Mouse (Mus musculus): ENCODE measurements at regions not wholly inside any gene's neighbourhood (a gene's known extent, or its start where the extent isn't known, plus 50 kb on each side); places are given as distances from the start of the nearest gene placed in this dataset.
A peak's percentile ranks its signal among the peaks of the same experiment; 100 is the strongest.

DNA sequence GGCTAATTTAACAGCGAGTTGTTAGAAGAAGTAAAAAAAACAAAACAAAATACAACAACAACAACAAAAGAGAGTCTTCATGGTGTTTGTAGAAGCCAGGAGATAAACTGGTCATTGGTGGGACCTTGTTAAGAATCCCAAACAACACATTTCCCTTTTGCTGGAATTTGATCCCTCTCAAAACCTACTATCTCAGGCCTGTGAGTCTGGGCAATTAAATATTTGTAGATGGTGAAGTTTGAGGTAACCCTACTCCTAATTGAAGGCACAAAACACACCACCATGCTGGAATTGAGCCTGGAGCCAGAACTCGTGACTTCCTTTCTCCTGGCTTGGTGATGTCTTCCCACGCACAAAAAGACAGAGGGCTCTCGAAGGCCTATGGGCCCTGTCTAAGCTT lies 65.4 kb upstream of the Akt3 start:
- DNase-seq: no peak

DNA sequence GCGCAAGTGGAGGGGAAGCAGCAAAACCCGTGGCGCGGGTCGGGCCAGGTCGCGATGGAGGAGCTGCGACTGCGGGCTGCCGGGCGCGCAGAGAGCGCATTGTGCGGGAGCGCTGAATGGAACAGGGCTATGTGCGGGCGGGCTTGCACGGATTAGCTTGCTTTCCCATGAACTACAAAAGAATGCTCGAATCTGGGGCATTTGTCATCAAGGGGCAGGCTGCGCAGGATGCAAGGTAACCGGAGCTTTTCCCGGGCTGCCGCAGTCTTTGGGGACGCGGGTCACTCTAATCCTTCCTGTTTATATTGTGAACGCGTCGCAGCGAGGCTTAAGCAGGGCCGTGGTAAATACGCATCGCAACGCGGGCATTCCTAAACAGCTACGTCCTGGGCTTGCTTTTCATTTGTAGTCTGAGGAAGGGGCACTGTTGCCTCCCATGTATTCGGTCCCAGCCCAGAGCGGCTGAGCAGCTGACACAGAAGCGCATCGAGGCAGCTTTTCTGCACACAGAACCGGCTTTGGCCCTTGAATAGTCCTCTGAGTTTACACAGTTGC lies 64.8 kb upstream of the Akt3 start:
- peak in 1 of 2 experiments; percentile 1 for DNase-seq

DNA sequence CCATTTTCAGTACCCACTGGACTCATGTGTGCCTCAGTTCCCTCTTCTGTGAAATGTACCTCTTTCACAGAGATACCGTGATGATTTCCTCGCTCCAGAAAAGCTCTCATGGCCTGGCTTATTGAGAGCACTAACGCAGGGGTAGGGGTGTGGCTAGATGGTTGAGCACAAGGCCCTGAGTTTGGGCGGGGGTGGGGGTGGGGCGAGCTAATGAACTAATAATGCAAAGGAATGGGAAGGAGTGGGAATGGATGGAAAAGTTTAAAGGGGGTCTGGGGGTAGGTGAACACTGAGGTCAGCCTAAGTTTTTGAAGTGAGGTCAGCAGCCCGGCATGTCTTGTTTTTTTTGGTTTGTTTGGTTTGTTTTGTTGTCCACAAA lies 64.3 kb upstream of the Akt3 start:
- no peak for DNase-seq

DNA sequence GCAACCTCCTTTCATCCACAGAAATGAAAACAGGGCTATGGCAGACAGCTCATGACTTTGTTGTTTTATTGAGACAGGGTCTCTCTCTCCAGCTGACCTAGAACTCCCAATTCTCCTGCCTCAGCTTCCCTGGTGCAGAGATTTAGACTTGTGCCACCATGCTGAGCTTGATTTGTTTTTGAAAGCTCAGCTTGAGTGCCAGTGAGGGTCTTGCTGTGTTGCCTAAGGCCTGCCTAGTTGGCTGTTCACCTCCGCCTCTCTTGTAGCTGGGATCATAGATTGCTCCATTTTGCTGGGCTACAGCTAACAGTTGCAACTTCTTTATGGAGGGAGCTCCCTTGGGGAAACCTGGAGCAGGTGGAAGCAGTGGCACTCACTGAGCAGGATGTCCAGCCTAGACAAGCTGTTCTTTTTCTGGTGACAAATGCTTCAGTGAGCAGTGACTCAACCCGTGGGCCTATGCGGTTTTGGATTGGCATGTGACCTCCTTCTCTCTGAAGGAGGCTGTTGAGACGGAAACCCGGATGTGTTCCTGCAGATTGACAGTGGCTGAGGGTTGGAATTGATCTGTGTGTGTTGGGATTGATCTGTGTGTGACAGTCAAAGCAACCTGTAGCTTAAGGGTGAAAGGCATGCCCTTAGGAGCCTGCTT lies 63.8 kb upstream of the Akt3 start:
- peak in 1 of 2 experiments; percentile 20 for DNase-seq

DNA sequence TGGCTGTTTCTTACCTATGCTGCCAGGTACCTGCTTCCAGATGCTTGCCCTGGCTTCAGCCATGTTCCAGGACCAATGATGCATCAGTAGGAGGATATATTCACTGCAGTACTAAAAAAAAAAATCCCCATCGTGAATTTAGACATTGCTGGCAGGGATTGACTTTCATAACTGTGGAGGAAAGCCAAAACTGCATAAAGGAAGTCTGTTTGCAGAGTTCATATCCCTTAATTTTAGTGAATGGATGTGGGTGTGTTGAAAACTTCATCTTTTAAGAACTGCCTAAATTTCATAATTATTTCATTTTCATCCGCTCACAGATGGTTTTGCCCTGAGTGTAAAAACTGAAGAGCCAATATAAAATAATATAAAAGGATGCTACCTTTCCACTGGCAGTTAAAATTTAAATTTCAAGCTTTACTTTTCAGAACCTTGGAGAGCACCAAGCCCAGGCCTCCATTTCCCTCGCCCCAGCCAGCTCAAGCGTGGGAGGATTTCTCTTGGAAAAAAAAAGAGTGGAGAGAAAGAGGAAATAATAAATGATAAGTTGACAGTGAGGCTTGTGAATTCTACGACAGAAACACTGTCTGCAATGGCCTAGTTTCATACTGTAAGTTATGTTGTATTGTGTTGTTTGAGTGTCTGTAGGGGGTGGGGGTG lies 50.3 kb upstream of the Akt3 start:
- no peak for DNase-seq
